Mouse (Mus musculus) cortical plate, adult 2 months (tissue): Measurements from ENCODE around the gene Ceacam15.

Source experiments
- CTCF ChIP-seq: fragments of 200-500 bp; IDR thresholded peaks from 2 replicates; pipeline ENCODE4 v1.5.1; 2011; ENCODE audit warnings: mild to moderate bottlenecking, control low read depth, low read length; ENCODE audit not compliant: insufficient read depth; ENCODE audit errors: extremely low read depth
- POLR2A ChIP-seq: fragments of 200-500 bp; IDR thresholded peaks from 2 replicates; pipeline ENCODE4 v1.6.1; 2011; ENCODE audit warnings: mild to moderate bottlenecking, low read length, control low read depth; ENCODE audit not compliant: insufficient read depth; ENCODE audit errors: extremely low read depth

- TF ChIP-seq POLR2A (no peak), CTCF (no peak)
Measured at GRCm38 (mm10) chr7:16710604-16711003, 35.1 kb upstream of the Ceacam15 start.
